Mouse (Mus musculus) MEL (cell line): ENCODE data around the gene Arhgef38. TPM values are rescaled to one million over a fixed set of nuclear protein-coding genes. Genes with fewer than 3 reads are reported as not detected.

Source experiments
- DNase-seq: peaks from one replicate; pipeline ENCODE4 v3.0.0; 2011; ENCODE audit warnings: low read depth, low spot score
- H3K27ac ChIP-seq: 2 replicates; pipeline ENCODE4 v1.5.1; 2012; ENCODE audit warnings: low read depth, mild to moderate bottlenecking, control low read depth, low read length, moderate library complexity; ENCODE audit not compliant: control insufficient read depth
- H3K27me3 ChIP-seq, 2 experiments: fragments of 150-350 bp in 1 of 2; sonication (generic) in 1 of 2; 2 replicates each; pipeline ENCODE4 v1.6.1; 2012; ENCODE audit warnings: low read length in 2 of 2, mild to moderate bottlenecking in 2 of 2, improper control_type of control experiment in 1 of 2, moderate library complexity in 1 of 2; ENCODE audit not compliant: insufficient read depth in 2 of 2, control insufficient read depth in 1 of 2
- H3K36me3 ChIP-seq, 2 experiments: 2 replicates each; pipeline ENCODE4 v1.6.1; 2012 to 2014; ENCODE audit warnings: low read length in 2 of 2, improper control_type of control experiment in 1 of 2, inconsistent platforms in 1 of 2, mild to moderate bottlenecking in 1 of 2; ENCODE audit not compliant: insufficient read depth in 2 of 2, control insufficient read depth in 1 of 2
- H3K4me1 ChIP-seq, 2 experiments: fragments of 150-350 bp in 1 of 2; sonication (generic) in 1 of 2; 2 replicates each; pipeline ENCODE4 v1.6.1; 2012; ENCODE audit warnings: low read length in 2 of 2, improper control_type of control experiment in 1 of 2, mild to moderate bottlenecking in 1 of 2; ENCODE audit not compliant: insufficient read depth in 2 of 2, control insufficient read depth in 1 of 2
- H3K4me3 ChIP-seq, 2 experiments: fragments of 150-350 bp in 1 of 2; sonication (generic) in 1 of 2; 2 replicates each; pipeline ENCODE4 v1.5.1; 2012; ENCODE audit warnings: low read depth in 2 of 2, low read length in 2 of 2, mild to moderate bottlenecking in 2 of 2, moderate library complexity in 2 of 2, control low read depth in 1 of 2, improper control_type of control experiment in 1 of 2; ENCODE audit not compliant: control insufficient read depth in 1 of 2, insufficient read depth in 1 of 2
- H3K79me2 ChIP-seq: 2 replicates; pipeline ENCODE4 v1.6.1; 2012; ENCODE audit warnings: mild to moderate bottlenecking, low read length, moderate library complexity; ENCODE audit not compliant: control insufficient read depth, poor library complexity, insufficient read depth
- H3K9ac ChIP-seq: 2 replicates; pipeline ENCODE4 v1.6.1; 2012; ENCODE audit warnings: low read depth, mild to moderate bottlenecking, control low read depth, low read length, moderate library complexity; ENCODE audit not compliant: control insufficient read depth, poor library complexity, severe bottlenecking
- H3K9me3 ChIP-seq: fragments of 150-350 bp; sonication (generic); replicated peaks from 2 replicates; pipeline ENCODE4 v1.6.1; 2012; ENCODE audit warnings: mild to moderate bottlenecking, low read length, improper control_type of control experiment, moderate library complexity; ENCODE audit not compliant: insufficient read depth
- BHLHE40 ChIP-seq: IDR thresholded peaks from 2 replicates; pipeline ENCODE4 v1.6.1; 2012; ENCODE audit warnings: low read depth, mild to moderate bottlenecking, inconsistent platforms, low read length, improper control_type of control experiment, borderline replicate concordance
- CHD1 ChIP-seq: IDR thresholded peaks from 2 replicates; pipeline ENCODE4 v1.6.1; 2012; ENCODE audit warnings: low read depth, mild to moderate bottlenecking, inconsistent platforms, low read length, improper control_type of control experiment
- CTCF ChIP-seq, 3 experiments: IDR thresholded peaks in 2 of 3; conservative IDR thresholded peaks in 1 of 3; 2 replicates each; pipeline ENCODE4 v1.5.1; 2011 to 2012; ENCODE audit warnings: low read length in 3 of 3, low read depth in 2 of 3, mild to moderate bottlenecking in 2 of 3, improper control_type of control experiment in 1 of 3, inconsistent platforms in 1 of 3, mixed read lengths in 1 of 3, moderate library complexity in 1 of 3; ENCODE audit not compliant: control insufficient read depth in 1 of 3, insufficient read depth in 1 of 3, poor library complexity in 1 of 3, severe bottlenecking in 1 of 3
- E2F4 ChIP-seq: IDR thresholded peaks from 2 replicates; pipeline ENCODE4 v1.6.1; 2011; ENCODE audit warnings: low read depth, low read length, improper control_type of control experiment, borderline replicate concordance
- ELF1 ChIP-seq: IDR thresholded peaks from 2 replicates; pipeline ENCODE4 v1.6.1; 2014; ENCODE audit warnings: low read depth, mild to moderate bottlenecking, inconsistent platforms, low read length, improper control_type of control experiment, moderate library complexity
- EP300 ChIP-seq, 2 experiments: IDR thresholded peaks; 2 replicates each; pipeline ENCODE4 v1.6.1; 2011; ENCODE audit warnings: improper control_type of control experiment in 2 of 2, low read length in 2 of 2, low read depth in 1 of 2, mild to moderate bottlenecking in 1 of 2
- GABPA ChIP-seq: IDR thresholded peaks from 2 replicates; pipeline ENCODE4 v1.6.1; 2012; ENCODE audit warnings: low read depth, mild to moderate bottlenecking, inconsistent platforms, low read length, improper control_type of control experiment, moderate library complexity
- GATA1 ChIP-seq: IDR thresholded peaks from 2 replicates; pipeline ENCODE4 v1.6.1; 2011; ENCODE audit warnings: low read depth, low read length, improper control_type of control experiment
- HCFC1 ChIP-seq: IDR thresholded peaks from 2 replicates; pipeline ENCODE4 v1.6.1; 2012; ENCODE audit warnings: low read depth, mild to moderate bottlenecking, inconsistent platforms, low read length, improper control_type of control experiment, moderate library complexity
- KAT2A ChIP-seq: conservative IDR thresholded peaks from 2 replicates; pipeline ENCODE4 v1.6.1; 2012; ENCODE audit warnings: low read depth, low read length, improper control_type of control experiment, inconsistent platforms
- MAFK ChIP-seq: IDR thresholded peaks from 2 replicates; pipeline ENCODE4 v1.6.1; 2011; ENCODE audit warnings: low read depth, mild to moderate bottlenecking, low read length, improper control_type of control experiment, borderline replicate concordance
- MAX ChIP-seq: IDR thresholded peaks from 2 replicates; pipeline ENCODE4 v1.6.1; 2011; ENCODE audit warnings: low read length, improper control_type of control experiment
- MEF2A ChIP-seq: IDR thresholded peaks from 2 replicates; pipeline ENCODE4 v1.6.1; 2014; ENCODE audit warnings: low read depth, mild to moderate bottlenecking, inconsistent platforms, low read length, improper control_type of control experiment; ENCODE audit not compliant: poor library complexity, insufficient replicate concordance, severe bottlenecking; ENCODE audit errors: extremely low read depth
- MYB ChIP-seq: IDR thresholded peaks from 2 replicates; pipeline ENCODE4 v1.6.1; 2011; ENCODE audit warnings: mild to moderate bottlenecking, low read depth, low read length, improper control_type of control experiment
- MYC ChIP-seq: IDR thresholded peaks from 2 replicates; pipeline ENCODE4 v1.6.1; 2011; ENCODE audit warnings: low read depth, mild to moderate bottlenecking, low read length, improper control_type of control experiment, moderate library complexity
- NELFE ChIP-seq: IDR thresholded peaks from 2 replicates; pipeline ENCODE4 v1.6.1; 2011; ENCODE audit warnings: low read depth, low read length, improper control_type of control experiment
- NRF1 ChIP-seq: IDR thresholded peaks from 2 replicates; pipeline ENCODE4 v1.6.1; 2014; ENCODE audit warnings: low read depth, mild to moderate bottlenecking, inconsistent platforms, low read length, improper control_type of control experiment, moderate library complexity; ENCODE audit not compliant: poor library complexity, insufficient read depth, severe bottlenecking
- POLR2A ChIP-seq, 2 experiments: IDR thresholded peaks; 2 replicates each; pipeline ENCODE4 v1.6.1; 2011 to 2012; ENCODE audit warnings: low read length in 2 of 2, mild to moderate bottlenecking in 2 of 2, control low read depth in 1 of 2, improper control_type of control experiment in 1 of 2, low read depth in 1 of 2, moderate library complexity in 1 of 2; ENCODE audit not compliant: control insufficient read depth in 1 of 2, insufficient read depth in 1 of 2, poor library complexity in 1 of 2
- POLR2AphosphoS5 ChIP-seq: IDR thresholded peaks from 2 replicates; pipeline ENCODE4 v1.6.1; 2012; ENCODE audit warnings: low read depth, borderline replicate concordance, mild to moderate bottlenecking, inconsistent platforms, low read length, moderate library complexity, mixed read lengths
- RAD21 ChIP-seq: IDR thresholded peaks from 2 replicates; pipeline ENCODE4 v1.6.1; 2011; ENCODE audit warnings: mild to moderate bottlenecking, low read depth, low read length, improper control_type of control experiment
- RCOR1 ChIP-seq: IDR thresholded peaks from 2 replicates; pipeline ENCODE4 v1.6.1; 2012; ENCODE audit warnings: low read depth, mild to moderate bottlenecking, inconsistent platforms, low read length, improper control_type of control experiment
- TAL1 ChIP-seq: IDR thresholded peaks from 2 replicates; pipeline ENCODE4 v1.6.1; 2012; ENCODE audit warnings: mild to moderate bottlenecking, inconsistent platforms, low read length, moderate library complexity, mixed read lengths
- TBP ChIP-seq: IDR thresholded peaks from 2 replicates; pipeline ENCODE4 v1.8.0; 2011; ENCODE audit warnings: low read depth, low read length, improper control_type of control experiment
- TCF12 ChIP-seq: IDR thresholded peaks from 2 replicates; pipeline ENCODE4 v1.6.1; 2014; ENCODE audit warnings: low read depth, mild to moderate bottlenecking, inconsistent platforms, low read length, improper control_type of control experiment, moderate library complexity
- UBTF ChIP-seq: IDR thresholded peaks from 2 replicates; pipeline ENCODE4 v1.6.1; 2012; ENCODE audit warnings: low read depth, mild to moderate bottlenecking, inconsistent platforms, low read length, improper control_type of control experiment, moderate library complexity, borderline replicate concordance; ENCODE audit not compliant: insufficient read depth
- USF1 ChIP-seq: IDR thresholded peaks from 2 replicates; pipeline ENCODE4 v1.6.1; 2014; ENCODE audit warnings: low read depth, mild to moderate bottlenecking, inconsistent platforms, low read length, improper control_type of control experiment, moderate library complexity
- ZC3H11A ChIP-seq: IDR thresholded peaks from 2 replicates; pipeline ENCODE4 v1.6.1; 2012; ENCODE audit warnings: low read depth, mild to moderate bottlenecking, inconsistent platforms, low read length, improper control_type of control experiment
- ZMIZ1 ChIP-seq: IDR thresholded peaks from 2 replicates; pipeline ENCODE4 v1.6.1; 2012; ENCODE audit warnings: low read depth, mild to moderate bottlenecking, inconsistent platforms, low read length, improper control_type of control experiment, moderate library complexity
- polyA plus RNA-seq, 2 experiments: library from polyadenylated mRNA; stranded (reverse) in 1 of 2; unstranded in 1 of 2; fragments of >175 nt in 1 of 2; fragments of >200 nt in 1 of 2; gene quantifications; 2 replicates each; pipeline versions ENCODE4 v1.2.1 to v1.2.4; 2012; ENCODE audit warnings: low replicate concordance in 2 of 2, low read depth in 1 of 2; ENCODE audit not compliant: insufficient read length in 2 of 2, insufficient read depth in 1 of 2, missing spikeins in 1 of 2
- total RNA-seq: library from RNA; depleted of rRNA; stranded (reverse); fragments of 300-350 nt; gene quantifications from 2 replicates; pipeline ENCODE4 v1.2.3, GENCODE M21; 2012

Arhgef38 gene
- total and polyA plus RNA-seq, 3 experiments = not detected

GRCm38 (mm10) chr3:133230427-133230826 lies 4.3 kb downstream of the Arhgef38 start:
- no peak overlapping the region for H3K27ac ChIP-seq
- no peaks in the 10 kb centered on the region for H3K36me3 ChIP-seq
- no peak overlapping the region for H3K9ac ChIP-seq
- DNase-seq = no peak
- no peaks in the 10 kb centered on the region for H3K9me3 ChIP-seq
- H3K27me3 ChIP-seq = peaks cover 0 to 3% of the 10 kb centered on the region in 2 experiments; a peak in 3 of 4 replicates
- no peaks in the 10 kb centered on the region for H3K4me1 ChIP-seq
- TF ChIP-seq ELF1 (no peak), TAL1 (no peak), TCF12 (no peak), GABPA (no peak), ZC3H11A (no peak), RAD21 (no peak), MYC (no peak), UBTF (no peak), CTCF (IDR thresholded peaks at IDR 0.05 in 2 of 3, conservative IDR thresholded peaks at IDR 0.05 in 1 of 3; ENCODE audit: control insufficient read depth in 1 of 3, insufficient read depth in 1 of 3, low read depth in 2 of 3, low read length in 3 of 3, poor library complexity in 1 of 3, severe bottlenecking in 1 of 3) (no peak), EP300 (IDR thresholded peaks at IDR 0.05; ENCODE audit: low read depth in 1 of 2, low read length in 2 of 2) (no peak), POLR2AphosphoS5 (no peak), E2F4 (no peak), POLR2A (IDR thresholded peaks at IDR 0.05; ENCODE audit: control insufficient read depth in 1 of 2, insufficient read depth in 1 of 2, low read depth in 1 of 2, low read length in 2 of 2, poor library complexity in 1 of 2) (no peak), RCOR1 (no peak)
- no peak overlapping the region for H3K4me3 ChIP-seq
- H3K79me2 ChIP-seq = no peaks in the 10 kb centered on the region

- Histone ChIP-seq H3K27me3 (peaks cover 0 to 3% of the 10 kb centered on the region in 2 experiments; a peak in 3 of 4 replicates), H3K36me3 (no peaks in the 10 kb centered on the region), H3K79me2 (no peaks in the 10 kb centered on the region), H3K4me3 (no peak overlapping the region), H3K27ac (no peak overlapping the region), H3K9me3 (no peaks in the 10 kb centered on the region), H3K4me1 (no peaks in the 10 kb centered on the region), H3K9ac (no peak overlapping the region)
- no peak for DNase-seq
- TF ChIP-seq MEF2A = no peak
- TF ChIP-seq E2F4 = no peak
- no peak for TF ChIP-seq NELFE
- no peak for TF ChIP-seq TBP
- no peak for TF ChIP-seq BHLHE40
- TF ChIP-seq NRF1 = no peak
- no peak for TF ChIP-seq ZMIZ1
- no peak for TF ChIP-seq MAX
- TF ChIP-seq MAFK = no peak
- TF ChIP-seq GATA1 = no peak
- no peak for TF ChIP-seq RAD21
- TF ChIP-seq HCFC1 = no peak
- TF ChIP-seq USF1 = no peak
- no peak for TF ChIP-seq CHD1
- no peak for TF ChIP-seq EP300 (IDR thresholded peaks at IDR 0.05; ENCODE audit: low read depth in 1 of 2, low read length in 2 of 2)
- no peak for TF ChIP-seq KAT2A
- TF ChIP-seq MYB = no peak
Measured at GRCm38 (mm10) chr3:133229594-133229993, 5.2 kb downstream of the Arhgef38 start.
